Mouse (Mus musculus): ENCODE measurements around the gene Taok1. TPM values are rescaled to one million over a fixed set of nuclear protein-coding genes. Genes with fewer than 3 reads are reported as not detected.
"Not testable (repeated sequence)": the region's sequence is repeated elsewhere in the genome, so short reads cannot be mapped to it uniquely, and the experiment has no call there.

The Taok1 gene
- polyA plus RNA-seq, 1 experiment from 2014 or later = 14.8 TPM

GRCm38 (mm10) chr11:77597266-77597665 is 10.3 kb downstream of the Taok1 start:
- Histone ChIP-seq H3K4me2 (ENCODE audit: low read depth, low read length) (no peak overlapping the region), H3K9me3 (ENCODE audit: control insufficient read depth, low read length) (no peaks in the 10 kb centered on the region), H3K4me3 (ENCODE audit: low read length) (no peak overlapping the region), H3K36me3 (ENCODE audit: control insufficient read depth, insufficient read depth, low read length) (no peaks in the 10 kb centered on the region; the same call in 1 of the 2 replicates), H3K9ac (ENCODE audit: low read length) (no peak overlapping the region), H3K4me1 (replicated peaks; ENCODE audit: control insufficient read depth, insufficient read depth, low read length) (no peaks in the 10 kb centered on the region), H3K27me3 (ENCODE audit: control insufficient read depth, insufficient read depth, low read depth, low read length) (no peaks in the 10 kb centered on the region), H3K27ac (ENCODE audit: low read length) (no peak overlapping the region)
- ATAC-seq (ENCODE audit: low read depth) = no peak

GRCm38 (mm10) chr11:77591388-77591787 is 16.2 kb downstream of the Taok1 start:
- Histone ChIP-seq H3K9ac (ENCODE audit: low read length) (no peak overlapping the region), H3K4me2 (ENCODE audit: low read depth, low read length) (no peak overlapping the region), H3K4me3 (ENCODE audit: low read length) (no peak overlapping the region), H3K27me3 (ENCODE audit: control insufficient read depth, insufficient read depth, low read depth, low read length) (no peaks in the 10 kb centered on the region), H3K27ac (ENCODE audit: low read length) (no peak overlapping the region), H3K9me3 (ENCODE audit: control insufficient read depth, low read length) (no peaks in the 10 kb centered on the region), H3K4me1 (replicated peaks; ENCODE audit: control insufficient read depth, insufficient read depth, low read length) (peaks cover 3% of the 10 kb centered on the region; the same call in 1 of the 2 replicates), H3K36me3 (ENCODE audit: control insufficient read depth, insufficient read depth, low read length) (no peaks in the 10 kb centered on the region)
- no peak for ATAC-seq (ENCODE audit: low read depth)
- WGBS = 76% methylated on average over 2 of the region's 2 CpGs

GRCm38 (mm10) chr11:77590801-77591200 is 16.8 kb downstream of the Taok1 start:
- H3K27ac ChIP-seq (ENCODE audit: low read length) = no peak overlapping the region
- no peaks in the 10 kb centered on the region for H3K36me3 ChIP-seq (ENCODE audit: control insufficient read depth, insufficient read depth, low read length)
- no peak overlapping the region for H3K9ac ChIP-seq (ENCODE audit: low read length)
- no peak for ATAC-seq (ENCODE audit: low read depth)
- H3K9me3 ChIP-seq (ENCODE audit: control insufficient read depth, low read length) = no peaks in the 10 kb centered on the region
- no peaks in the 10 kb centered on the region for H3K27me3 ChIP-seq (ENCODE audit: control insufficient read depth, insufficient read depth, low read depth, low read length)
- H3K4me2 ChIP-seq (ENCODE audit: low read depth, low read length) = no peak overlapping the region
- WGBS = 94% methylated on average over 2 of the region's 2 CpGs
- H3K4me3 ChIP-seq (ENCODE audit: low read length) = no peak overlapping the region
- H3K4me1 ChIP-seq (replicated peaks; ENCODE audit: control insufficient read depth, insufficient read depth, low read length) = peaks cover 3% of the 10 kb centered on the region; the same call in 1 of the 2 replicates

- ATAC-seq (ENCODE audit: low read depth) = no peak
- H3K27me3 ChIP-seq (ENCODE audit: control insufficient read depth, insufficient read depth, low read depth, low read length) = no peaks in the 10 kb centered on the region
- WGBS = 86% methylated on average over 3 of the region's 3 CpGs
- peaks cover 3% of the 10 kb centered on the region; the same call in 1 of the 2 replicates for H3K4me1 ChIP-seq (replicated peaks; ENCODE audit: control insufficient read depth, insufficient read depth, low read length)
- no peak overlapping the region for H3K4me2 ChIP-seq (ENCODE audit: low read depth, low read length)
- H3K36me3 ChIP-seq (ENCODE audit: control insufficient read depth, insufficient read depth, low read length) = peaks cover 18% of the 10 kb centered on the region
- H3K9ac ChIP-seq (ENCODE audit: low read length) = no peak overlapping the region
- H3K9me3 ChIP-seq (ENCODE audit: control insufficient read depth, low read length) = no peaks in the 10 kb centered on the region
- H3K27ac ChIP-seq (ENCODE audit: low read length) = no peak overlapping the region
- no peak overlapping the region for H3K4me3 ChIP-seq (ENCODE audit: low read length)
These were observed 22.4 kb downstream of the Taok1 start for GRCm38 (mm10) chr11:77585201-77585600.

- Histone ChIP-seq H3K9ac (ENCODE audit: low read length) (no peak overlapping the region), H3K27me3 (ENCODE audit: control insufficient read depth, insufficient read depth, low read depth, low read length) (no peaks in the 10 kb centered on the region), H3K4me3 (ENCODE audit: low read length) (no peak overlapping the region), H3K9me3 (ENCODE audit: control insufficient read depth, low read length) (no peaks in the 10 kb centered on the region), H3K4me1 (replicated peaks; ENCODE audit: control insufficient read depth, insufficient read depth, low read length) (no peaks in the 10 kb centered on the region), H3K36me3 (ENCODE audit: control insufficient read depth, insufficient read depth, low read length) (peaks cover 45% of the 10 kb centered on the region), H3K27ac (ENCODE audit: low read length) (no peak overlapping the region), H3K4me2 (ENCODE audit: low read depth, low read length) (no peak overlapping the region)
- WGBS = 95% methylated on average over 7 of the region's 7 CpGs
- no peak for ATAC-seq (ENCODE audit: low read depth)
These were observed 62.4 kb downstream of the Taok1 start for GRCm38 (mm10) chr11:77545261-77545660.

- Histone ChIP-seq H3K9me3 (ENCODE audit: control insufficient read depth, low read length) (no peaks in the 10 kb centered on the region), H3K4me2 (ENCODE audit: low read depth, low read length) (no peak overlapping the region), H3K36me3 (ENCODE audit: control insufficient read depth, insufficient read depth, low read length) (peaks cover 8% of the 10 kb centered on the region), H3K4me1 (replicated peaks; ENCODE audit: control insufficient read depth, insufficient read depth, low read length) (no peaks in the 10 kb centered on the region), H3K27ac (ENCODE audit: low read length) (no peak overlapping the region), H3K9ac (ENCODE audit: low read length) (no peak overlapping the region), H3K4me3 (ENCODE audit: low read length) (no peak overlapping the region), H3K27me3 (ENCODE audit: control insufficient read depth, insufficient read depth, low read depth, low read length) (no peaks in the 10 kb centered on the region)
- ATAC-seq (ENCODE audit: low read depth) = no peak
- 77% methylated on average over 4 of the region's 4 CpGs for WGBS
These were observed 75.3 kb downstream of the Taok1 start for GRCm38 (mm10) chr11:77532202-77532846.

GRCm38 (mm10) chr11:77530862-77531261 is 76.8 kb downstream of the Taok1 start:
- Histone ChIP-seq H3K4me2 (ENCODE audit: low read depth, low read length) (no peak overlapping the region), H3K4me3 (ENCODE audit: low read length) (no peak overlapping the region), H3K27me3 (ENCODE audit: control insufficient read depth, insufficient read depth, low read depth, low read length) (no peaks in the 10 kb centered on the region), H3K4me1 (replicated peaks; ENCODE audit: control insufficient read depth, insufficient read depth, low read length) (no peaks in the 10 kb centered on the region), H3K9me3 (ENCODE audit: control insufficient read depth, low read length) (no peaks in the 10 kb centered on the region), H3K27ac (ENCODE audit: low read length) (no peak overlapping the region), H3K36me3 (ENCODE audit: control insufficient read depth, insufficient read depth, low read length) (0 out of 2 replicates have a peak, but pooled peaks cover 2% of the 10 kb centered on the region), H3K9ac (ENCODE audit: low read length) (no peak overlapping the region)
- WGBS = 56% methylated on average over 2 of the region's 2 CpGs
- no peak for ATAC-seq (ENCODE audit: low read depth)

GRCm38 (mm10) chr11:77529644-77530043 is 78.0 kb downstream of the Taok1 start:
- H3K4me3 ChIP-seq (ENCODE audit: low read length) = no peak overlapping the region
- 72% methylated on average over 3 of the region's 3 CpGs for WGBS
- H3K36me3 ChIP-seq (ENCODE audit: control insufficient read depth, insufficient read depth, low read length) = 0 out of 2 replicates have a peak, but pooled peaks cover 2% of the 10 kb centered on the region
- H3K4me1 ChIP-seq (replicated peaks; ENCODE audit: control insufficient read depth, insufficient read depth, low read length) = no peaks in the 10 kb centered on the region
- H3K9me3 ChIP-seq (ENCODE audit: control insufficient read depth, low read length) = no peaks in the 10 kb centered on the region
- no peak for ATAC-seq (ENCODE audit: low read depth)
- H3K27ac ChIP-seq (ENCODE audit: low read length) = no peak overlapping the region
- no peak overlapping the region for H3K9ac ChIP-seq (ENCODE audit: low read length)
- H3K4me2 ChIP-seq (ENCODE audit: low read depth, low read length) = no peak overlapping the region
- no peaks in the 10 kb centered on the region for H3K27me3 ChIP-seq (ENCODE audit: control insufficient read depth, insufficient read depth, low read depth, low read length)

- not testable (repeated sequence) for H3K9me3 ChIP-seq (ENCODE audit: control insufficient read depth, low read length); H3K27me3 ChIP-seq (ENCODE audit: control insufficient read depth, insufficient read depth, low read depth, low read length); H3K4me3 ChIP-seq (ENCODE audit: low read length); ATAC-seq (ENCODE audit: low read depth); H3K36me3 ChIP-seq (ENCODE audit: control insufficient read depth, insufficient read depth, low read length); H3K9ac ChIP-seq (ENCODE audit: low read length); H3K4me2 ChIP-seq (ENCODE audit: low read depth, low read length); H3K27ac ChIP-seq (ENCODE audit: low read length); H3K4me1 ChIP-seq (replicated peaks; ENCODE audit: control insufficient read depth, insufficient read depth, low read length)
- 78% methylated on average over 3 of the region's 3 CpGs for WGBS
These were observed 79.2 kb downstream of the Taok1 start for GRCm38 (mm10) chr11:77528420-77528819.
